Mouse (Mus musculus) MEL (cell line): Measurements from ENCODE around the gene Rbck1. TPM values are rescaled to one million over a fixed set of nuclear protein-coding genes. Genes with fewer than 3 reads are reported as not detected.

Source experiments
- DNase-seq: peaks from one replicate; pipeline ENCODE4 v3.0.0; 2011; ENCODE audit warnings: low read depth, low spot score
- H3K27ac ChIP-seq: 2 replicates; pipeline ENCODE4 v1.5.1; 2012; ENCODE audit warnings: low read depth, mild to moderate bottlenecking, control low read depth, low read length, moderate library complexity; ENCODE audit not compliant: control insufficient read depth
- H3K27me3 ChIP-seq, 2 experiments: fragments of 150-350 bp in 1 of 2; sonication (generic) in 1 of 2; 2 replicates each; pipeline ENCODE4 v1.6.1; 2012; ENCODE audit warnings: low read length in 2 of 2, mild to moderate bottlenecking in 2 of 2, improper control_type of control experiment in 1 of 2, moderate library complexity in 1 of 2; ENCODE audit not compliant: insufficient read depth in 2 of 2, control insufficient read depth in 1 of 2
- H3K36me3 ChIP-seq, 2 experiments: 2 replicates each; pipeline ENCODE4 v1.6.1; 2012 to 2014; ENCODE audit warnings: low read length in 2 of 2, improper control_type of control experiment in 1 of 2, inconsistent platforms in 1 of 2, mild to moderate bottlenecking in 1 of 2; ENCODE audit not compliant: insufficient read depth in 2 of 2, control insufficient read depth in 1 of 2
- H3K4me1 ChIP-seq, 2 experiments: fragments of 150-350 bp in 1 of 2; sonication (generic) in 1 of 2; 2 replicates each; pipeline ENCODE4 v1.6.1; 2012; ENCODE audit warnings: low read length in 2 of 2, improper control_type of control experiment in 1 of 2, mild to moderate bottlenecking in 1 of 2; ENCODE audit not compliant: insufficient read depth in 2 of 2, control insufficient read depth in 1 of 2
- H3K4me3 ChIP-seq, 2 experiments: fragments of 150-350 bp in 1 of 2; sonication (generic) in 1 of 2; 2 replicates each; pipeline ENCODE4 v1.5.1; 2012; ENCODE audit warnings: low read depth in 2 of 2, low read length in 2 of 2, mild to moderate bottlenecking in 2 of 2, moderate library complexity in 2 of 2, control low read depth in 1 of 2, improper control_type of control experiment in 1 of 2; ENCODE audit not compliant: control insufficient read depth in 1 of 2, insufficient read depth in 1 of 2
- H3K79me2 ChIP-seq: 2 replicates; pipeline ENCODE4 v1.6.1; 2012; ENCODE audit warnings: mild to moderate bottlenecking, low read length, moderate library complexity; ENCODE audit not compliant: control insufficient read depth, poor library complexity, insufficient read depth
- H3K9ac ChIP-seq: 2 replicates; pipeline ENCODE4 v1.6.1; 2012; ENCODE audit warnings: low read depth, mild to moderate bottlenecking, control low read depth, low read length, moderate library complexity; ENCODE audit not compliant: control insufficient read depth, poor library complexity, severe bottlenecking
- H3K9me3 ChIP-seq: fragments of 150-350 bp; sonication (generic); replicated peaks from 2 replicates; pipeline ENCODE4 v1.6.1; 2012; ENCODE audit warnings: mild to moderate bottlenecking, low read length, improper control_type of control experiment, moderate library complexity; ENCODE audit not compliant: insufficient read depth
- BHLHE40 ChIP-seq: IDR thresholded peaks from 2 replicates; pipeline ENCODE4 v1.6.1; 2012; ENCODE audit warnings: low read depth, mild to moderate bottlenecking, inconsistent platforms, low read length, improper control_type of control experiment, borderline replicate concordance
- CHD1 ChIP-seq: IDR thresholded peaks from 2 replicates; pipeline ENCODE4 v1.6.1; 2012; ENCODE audit warnings: low read depth, mild to moderate bottlenecking, inconsistent platforms, low read length, improper control_type of control experiment
- CTCF ChIP-seq, 3 experiments: IDR thresholded peaks in 2 of 3; conservative IDR thresholded peaks in 1 of 3; 2 replicates each; pipeline ENCODE4 v1.5.1; 2011 to 2012; ENCODE audit warnings: low read length in 3 of 3, low read depth in 2 of 3, mild to moderate bottlenecking in 2 of 3, improper control_type of control experiment in 1 of 3, inconsistent platforms in 1 of 3, mixed read lengths in 1 of 3, moderate library complexity in 1 of 3; ENCODE audit not compliant: control insufficient read depth in 1 of 3, insufficient read depth in 1 of 3, poor library complexity in 1 of 3, severe bottlenecking in 1 of 3
- E2F4 ChIP-seq: IDR thresholded peaks from 2 replicates; pipeline ENCODE4 v1.6.1; 2011; ENCODE audit warnings: low read depth, low read length, improper control_type of control experiment, borderline replicate concordance
- ELF1 ChIP-seq: IDR thresholded peaks from 2 replicates; pipeline ENCODE4 v1.6.1; 2014; ENCODE audit warnings: low read depth, mild to moderate bottlenecking, inconsistent platforms, low read length, improper control_type of control experiment, moderate library complexity
- EP300 ChIP-seq, 2 experiments: IDR thresholded peaks; 2 replicates each; pipeline ENCODE4 v1.6.1; 2011; ENCODE audit warnings: improper control_type of control experiment in 2 of 2, low read length in 2 of 2, low read depth in 1 of 2, mild to moderate bottlenecking in 1 of 2
- ETS1 ChIP-seq: IDR thresholded peaks from 2 replicates; pipeline ENCODE4 v1.6.1; 2012; ENCODE audit warnings: low read depth, mild to moderate bottlenecking, inconsistent platforms, low read length, improper control_type of control experiment, moderate library complexity
- GABPA ChIP-seq: IDR thresholded peaks from 2 replicates; pipeline ENCODE4 v1.6.1; 2012; ENCODE audit warnings: low read depth, mild to moderate bottlenecking, inconsistent platforms, low read length, improper control_type of control experiment, moderate library complexity
- GATA1 ChIP-seq: IDR thresholded peaks from 2 replicates; pipeline ENCODE4 v1.6.1; 2011; ENCODE audit warnings: low read depth, low read length, improper control_type of control experiment
- JUND ChIP-seq: IDR thresholded peaks from 2 replicates; pipeline ENCODE4 v1.6.1; 2011; ENCODE audit warnings: low read depth, mild to moderate bottlenecking, improper control_type of control experiment, low read length
- KAT2A ChIP-seq: conservative IDR thresholded peaks from 2 replicates; pipeline ENCODE4 v1.6.1; 2012; ENCODE audit warnings: low read depth, low read length, improper control_type of control experiment, inconsistent platforms
- MAFK ChIP-seq: IDR thresholded peaks from 2 replicates; pipeline ENCODE4 v1.6.1; 2011; ENCODE audit warnings: low read depth, mild to moderate bottlenecking, low read length, improper control_type of control experiment, borderline replicate concordance
- MAX ChIP-seq: IDR thresholded peaks from 2 replicates; pipeline ENCODE4 v1.6.1; 2011; ENCODE audit warnings: low read length, improper control_type of control experiment
- MAZ ChIP-seq: IDR thresholded peaks from 2 replicates; pipeline ENCODE4 v1.6.1; 2012; ENCODE audit warnings: low read depth, mild to moderate bottlenecking, inconsistent platforms, low read length, improper control_type of control experiment
- MEF2A ChIP-seq: IDR thresholded peaks from 2 replicates; pipeline ENCODE4 v1.6.1; 2014; ENCODE audit warnings: low read depth, mild to moderate bottlenecking, inconsistent platforms, low read length, improper control_type of control experiment; ENCODE audit not compliant: poor library complexity, insufficient replicate concordance, severe bottlenecking; ENCODE audit errors: extremely low read depth
- MXI1 ChIP-seq: IDR thresholded peaks from 2 replicates; pipeline ENCODE4 v1.6.1; 2011; ENCODE audit warnings: mild to moderate bottlenecking, low read depth, low read length, improper control_type of control experiment
- MYB ChIP-seq: IDR thresholded peaks from 2 replicates; pipeline ENCODE4 v1.6.1; 2011; ENCODE audit warnings: mild to moderate bottlenecking, low read depth, low read length, improper control_type of control experiment
- MYC ChIP-seq: IDR thresholded peaks from 2 replicates; pipeline ENCODE4 v1.6.1; 2011; ENCODE audit warnings: low read depth, mild to moderate bottlenecking, low read length, improper control_type of control experiment, moderate library complexity
- NELFE ChIP-seq: IDR thresholded peaks from 2 replicates; pipeline ENCODE4 v1.6.1; 2011; ENCODE audit warnings: low read depth, low read length, improper control_type of control experiment
- POLR2A ChIP-seq, 2 experiments: IDR thresholded peaks; 2 replicates each; pipeline ENCODE4 v1.6.1; 2011 to 2012; ENCODE audit warnings: low read length in 2 of 2, mild to moderate bottlenecking in 2 of 2, control low read depth in 1 of 2, improper control_type of control experiment in 1 of 2, low read depth in 1 of 2, moderate library complexity in 1 of 2; ENCODE audit not compliant: control insufficient read depth in 1 of 2, insufficient read depth in 1 of 2, poor library complexity in 1 of 2
- POLR2AphosphoS2 ChIP-seq: IDR thresholded peaks from 2 replicates; pipeline ENCODE4 v1.6.1; 2011; ENCODE audit warnings: low read length, improper control_type of control experiment
- RAD21 ChIP-seq: IDR thresholded peaks from 2 replicates; pipeline ENCODE4 v1.6.1; 2011; ENCODE audit warnings: mild to moderate bottlenecking, low read depth, low read length, improper control_type of control experiment
- RCOR1 ChIP-seq: IDR thresholded peaks from 2 replicates; pipeline ENCODE4 v1.6.1; 2012; ENCODE audit warnings: low read depth, mild to moderate bottlenecking, inconsistent platforms, low read length, improper control_type of control experiment
- SIN3A ChIP-seq: IDR thresholded peaks from 2 replicates; pipeline ENCODE4 v1.6.1; 2012; ENCODE audit warnings: low read length, improper control_type of control experiment, inconsistent platforms
- SMC3 ChIP-seq: IDR thresholded peaks from 2 replicates; pipeline ENCODE4 v1.6.1; 2011; ENCODE audit warnings: low read depth, low read length, improper control_type of control experiment
- TAL1 ChIP-seq: IDR thresholded peaks from 2 replicates; pipeline ENCODE4 v1.6.1; 2012; ENCODE audit warnings: mild to moderate bottlenecking, inconsistent platforms, low read length, moderate library complexity, mixed read lengths
- TBP ChIP-seq: IDR thresholded peaks from 2 replicates; pipeline ENCODE4 v1.8.0; 2011; ENCODE audit warnings: low read depth, low read length, improper control_type of control experiment
- TCF12 ChIP-seq: IDR thresholded peaks from 2 replicates; pipeline ENCODE4 v1.6.1; 2014; ENCODE audit warnings: low read depth, mild to moderate bottlenecking, inconsistent platforms, low read length, improper control_type of control experiment, moderate library complexity
- UBTF ChIP-seq: IDR thresholded peaks from 2 replicates; pipeline ENCODE4 v1.6.1; 2012; ENCODE audit warnings: low read depth, mild to moderate bottlenecking, inconsistent platforms, low read length, improper control_type of control experiment, moderate library complexity, borderline replicate concordance; ENCODE audit not compliant: insufficient read depth
- USF1 ChIP-seq: IDR thresholded peaks from 2 replicates; pipeline ENCODE4 v1.6.1; 2014; ENCODE audit warnings: low read depth, mild to moderate bottlenecking, inconsistent platforms, low read length, improper control_type of control experiment, moderate library complexity
- USF2 ChIP-seq, 2 experiments: IDR thresholded peaks; 2 replicates each; pipeline ENCODE4 v1.6.1; 2011 to 2012; ENCODE audit warnings: improper control_type of control experiment in 2 of 2, low read length in 2 of 2, borderline replicate concordance in 1 of 2, inconsistent platforms in 1 of 2, low read depth in 1 of 2, mild to moderate bottlenecking in 1 of 2; ENCODE audit not compliant: insufficient read depth in 1 of 2
- ZC3H11A ChIP-seq: IDR thresholded peaks from 2 replicates; pipeline ENCODE4 v1.6.1; 2012; ENCODE audit warnings: low read depth, mild to moderate bottlenecking, inconsistent platforms, low read length, improper control_type of control experiment
- ZKSCAN1 ChIP-seq: IDR thresholded peaks from 2 replicates; pipeline ENCODE4 v1.6.1; 2012; ENCODE audit warnings: low read depth, mild to moderate bottlenecking, inconsistent platforms, low read length, improper control_type of control experiment, moderate library complexity
- ZMIZ1 ChIP-seq: IDR thresholded peaks from 2 replicates; pipeline ENCODE4 v1.6.1; 2012; ENCODE audit warnings: low read depth, mild to moderate bottlenecking, inconsistent platforms, low read length, improper control_type of control experiment, moderate library complexity
- polyA plus RNA-seq, 2 experiments: library from polyadenylated mRNA; stranded (reverse) in 1 of 2; unstranded in 1 of 2; fragments of >175 nt in 1 of 2; fragments of >200 nt in 1 of 2; gene quantifications; 2 replicates each; pipeline versions ENCODE4 v1.2.1 to v1.2.4; 2012; ENCODE audit warnings: low replicate concordance in 2 of 2, low read depth in 1 of 2; ENCODE audit not compliant: insufficient read length in 2 of 2, insufficient read depth in 1 of 2, missing spikeins in 1 of 2
- total RNA-seq: library from RNA; depleted of rRNA; stranded (reverse); fragments of 300-350 nt; gene quantifications from 2 replicates; pipeline ENCODE4 v1.2.3, GENCODE M21; 2012; rRNA removed

Gene Rbck1
- total RNA-seq (84.9 and 90.9 TPM in 2 replicates), polyA plus RNA-seq (100 to 1,000 TPM in 1 of 2 experiments, 10 to 100 TPM in 1; 92.1 to 162 TPM)

GRCm38 (mm10) chr2:152332101-152332825, at the start of gene Rbck1:
Gene Rbck1 (minus strand): TSS chr2:152332653.
- Histone ChIP-seq H3K27ac (peak within 1 kb of the TSS; percentile 92), H3K9me3 (no peaks in the 10 kb centered on the region), H3K36me3 (peaks cover 0 to 38% of the 10 kb centered on the region in 2 experiments; a peak in 3 of 4 replicates), H3K9ac (peak within 1 kb of the TSS; percentile 96), H3K4me1 (peaks cover 23 to 41% of the 10 kb centered on the region in 2 experiments), H3K4me3 (peak within 1 kb of the TSS; percentile 96 to 98), H3K79me2 (peaks cover 28% of the 10 kb centered on the region), H3K27me3 (no peaks in the 10 kb centered on the region)
- DNase-seq, result peak; percentile 93
- peak; percentile 86 for TF ChIP-seq NELFE
- TF ChIP-seq TBP, result peak; percentile 45; the same call in 1 of the 2 replicates
- peak; percentile 67; the same call in 1 of the 2 replicates for TF ChIP-seq MAZ
- peak; percentile 98 for TF ChIP-seq ELF1
- peak; percentile 14 for TF ChIP-seq RCOR1
- peak; percentile 90 for TF ChIP-seq ETS1
- TF ChIP-seq GABPA, result no peak
- TF ChIP-seq SIN3A, result peak; percentile 97
- peak; percentile 46 for TF ChIP-seq TCF12
- TF ChIP-seq ZMIZ1, result peak; percentile 79
- peak; percentile 2; the same call in 1 of the 2 replicates for TF ChIP-seq SMC3
- TF ChIP-seq CTCF (IDR thresholded peaks at IDR 0.05 in 2 of 3, conservative IDR thresholded peaks at IDR 0.05 in 1 of 3; ENCODE audit: control insufficient read depth in 1 of 3, insufficient read depth in 1 of 3, low read depth in 2 of 3, low read length in 3 of 3, poor library complexity in 1 of 3, severe bottlenecking in 1 of 3), result peak in 1 of 3 experiments; percentile 28; a peak in 2 of 6 replicates
- TF ChIP-seq UBTF, result no peak
- TF ChIP-seq USF2 (IDR thresholded peaks at IDR 0.05; ENCODE audit: borderline replicate concordance in 1 of 2, insufficient read depth in 1 of 2, low read depth in 1 of 2, low read length in 2 of 2), result no peak
- 0 out of 2 replicates have a peak, but pooled peaks have one; percentile 4 for TF ChIP-seq USF1
- peak; percentile 35; the same call in 1 of the 2 replicates for TF ChIP-seq MAX
- TF ChIP-seq KAT2A, result peak; percentile 70
- 0 out of 2 replicates have a peak, but pooled peaks have one; percentile 29 for TF ChIP-seq MEF2A
- no peak for TF ChIP-seq MAFK
- TF ChIP-seq MYB, result 0 out of 2 replicates have a peak, but pooled peaks have one; percentile 21
- TF ChIP-seq TAL1, result no peak
- TF ChIP-seq ZKSCAN1, result no peak
- TF ChIP-seq POLR2A (IDR thresholded peaks at IDR 0.05; ENCODE audit: control insufficient read depth in 1 of 2, insufficient read depth in 1 of 2, low read depth in 1 of 2, low read length in 2 of 2, poor library complexity in 1 of 2), result peak; percentile 44 to 81; a peak in 3 of 4 replicates
- TF ChIP-seq MYC, result peak; percentile 78
- TF ChIP-seq BHLHE40, result 0 out of 2 replicates have a peak, but pooled peaks have one; percentile 8
- no peak for TF ChIP-seq EP300 (IDR thresholded peaks at IDR 0.05; ENCODE audit: low read depth in 1 of 2, low read length in 2 of 2)
- no peak for TF ChIP-seq ZC3H11A
- TF ChIP-seq RAD21, result no peak
- TF ChIP-seq MXI1, result peak; percentile 87
- TF ChIP-seq POLR2AphosphoS2, result no peak; the same call in 1 of the 2 replicates
- TF ChIP-seq CHD1, result peak; percentile 59; the same call in 1 of the 2 replicates
- no peak for TF ChIP-seq JUND
- TF ChIP-seq GATA1, result no peak
- peak; percentile 76; the same call in 1 of the 2 replicates for TF ChIP-seq E2F4
